Mouse (Mus musculus): ENCODE data around the gene Olfr1315-ps1. TPM values are rescaled to one million over a fixed set of nuclear protein-coding genes. Genes with fewer than 3 reads are reported as not detected.

Olfr1315-ps1 gene
- not detected in 2 replicates for polyA plus RNA-seq (2012; ENCODE audit: insufficient read depth, low replicate concordance)

GRCm38 (mm10) chr2:112115340-112115739 lies at the start of gene Olfr1315-ps1:
Gene Olfr1315-ps1 (minus strand): TSS chr2:112115440.
- H3K4me3 ChIP-seq (replicated peaks): no peak within 1 kb of the TSS
- H3K9me3 ChIP-seq: no peaks in the 10 kb centered on the region
- TF ChIP-seq FLI1 (IDR thresholded peaks at IDR 0.05; ENCODE audit: low read length) (no peak), GATA1 (IDR thresholded peaks at IDR 0.05; ENCODE audit: borderline replicate concordance, low read length) (no peak)
- H3K4me1 ChIP-seq: no peaks in the 10 kb centered on the region
- no peaks in the 10 kb centered on the region for H3K27me3 ChIP-seq (replicated peaks)
- H3K36me3 ChIP-seq (replicated peaks; ENCODE audit: low read length): no peaks in the 10 kb centered on the region

DNA sequence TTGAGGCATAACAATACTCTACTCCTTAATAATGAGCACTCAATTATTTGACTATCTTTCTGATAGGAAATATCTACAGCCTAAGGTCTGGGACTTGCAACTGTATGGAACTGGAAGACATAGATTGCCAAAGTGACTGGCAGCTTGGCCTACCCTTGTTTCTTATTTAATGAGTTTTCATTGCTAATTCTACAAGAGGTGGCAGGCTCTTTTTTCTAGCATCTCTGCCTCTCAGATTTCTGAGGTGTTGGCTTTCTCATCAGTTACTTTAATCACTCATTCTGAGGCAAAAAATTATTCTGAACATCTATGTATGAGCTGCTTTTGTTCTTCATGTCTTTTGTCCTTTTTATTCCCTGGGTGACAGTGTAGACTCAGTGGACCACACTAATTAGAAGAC lies 38.7 kb upstream of the Olfr1315-ps1 start, which contains the start of gene Olfr1318:
TSS of gene Olfr1318 (plus strand) at position 301 of the 400 bp plus-strand sequence.
- H3K27me3 ChIP-seq (replicated peaks): no peaks in the 10 kb centered on the region
- TF ChIP-seq GATA1 (IDR thresholded peaks at IDR 0.05; ENCODE audit: borderline replicate concordance, low read length): no peak
- no peak for TF ChIP-seq FLI1 (IDR thresholded peaks at IDR 0.05; ENCODE audit: low read length)

GRCm38 (mm10) chr2:112140029-112140428 lies 24.8 kb upstream of the Olfr1315-ps1 start, which contains the start of gene Olfr1317:
Gene Olfr1317 (plus strand): TSS chr2:112140329.
- TF ChIP-seq FLI1 (IDR thresholded peaks at IDR 0.05; ENCODE audit: low read length): no peak
- no peak for TF ChIP-seq GATA1 (IDR thresholded peaks at IDR 0.05; ENCODE audit: borderline replicate concordance, low read length)
- no peaks in the 10 kb centered on the region for H3K4me1 ChIP-seq
- no peaks in the 10 kb centered on the region for H3K36me3 ChIP-seq (replicated peaks; ENCODE audit: low read length)
- no peaks in the 10 kb centered on the region for H3K9me3 ChIP-seq
- no peaks in the 10 kb centered on the region for H3K27me3 ChIP-seq (replicated peaks)
- H3K4me3 ChIP-seq (replicated peaks): no peak within 1 kb of the TSS

More for the DNA sequence above, 38.7 kb upstream of the Olfr1315-ps1 start, which contains the start of gene Olfr1318:
- Histone ChIP-seq H3K4me3 (replicated peaks) (no peak within 1 kb of the TSS), H3K36me3 (replicated peaks; ENCODE audit: low read length) (no peaks in the 10 kb centered on the region), H3K4me1 (no peaks in the 10 kb centered on the region), H3K9me3 (no peaks in the 10 kb centered on the region)

GRCm38 (mm10) chr2:112134877-112135276 lies 19.6 kb upstream of the Olfr1315-ps1 start, which contains the start of gene Olfr1316:
Gene Olfr1316 (minus strand): TSS chr2:112134977.
- Histone ChIP-seq H3K4me1 (no peaks in the 10 kb centered on the region), H3K9me3 (no peaks in the 10 kb centered on the region), H3K27me3 (replicated peaks) (no peaks in the 10 kb centered on the region), H3K4me3 (replicated peaks) (no peak within 1 kb of the TSS), H3K36me3 (replicated peaks; ENCODE audit: low read length) (no peaks in the 10 kb centered on the region)
- no peak for TF ChIP-seq GATA1 (IDR thresholded peaks at IDR 0.05; ENCODE audit: borderline replicate concordance, low read length)
- TF ChIP-seq FLI1 (IDR thresholded peaks at IDR 0.05; ENCODE audit: low read length): no peak

- H3K9me3 ChIP-seq: no peaks in the 10 kb centered on the region
- no peaks in the 10 kb centered on the region for H3K36me3 ChIP-seq (replicated peaks; ENCODE audit: low read length)
- H3K27me3 ChIP-seq (replicated peaks): no peaks in the 10 kb centered on the region
- no peaks in the 10 kb centered on the region for H3K4me1 ChIP-seq
- no peak within 1 kb of the TSS for H3K4me3 ChIP-seq (replicated peaks)
- no peak for TF ChIP-seq GATA1 (IDR thresholded peaks at IDR 0.05; ENCODE audit: borderline replicate concordance, low read length)
- no peak for TF ChIP-seq FLI1 (IDR thresholded peaks at IDR 0.05; ENCODE audit: low read length)
Observed at GRCm38 (mm10) chr2:112096681-112097080, 18.6 kb downstream of the Olfr1315-ps1 start, which contains the start of gene Olfr1314. Gene Olfr1314 (minus strand): TSS chr2:112096781.

DNA sequence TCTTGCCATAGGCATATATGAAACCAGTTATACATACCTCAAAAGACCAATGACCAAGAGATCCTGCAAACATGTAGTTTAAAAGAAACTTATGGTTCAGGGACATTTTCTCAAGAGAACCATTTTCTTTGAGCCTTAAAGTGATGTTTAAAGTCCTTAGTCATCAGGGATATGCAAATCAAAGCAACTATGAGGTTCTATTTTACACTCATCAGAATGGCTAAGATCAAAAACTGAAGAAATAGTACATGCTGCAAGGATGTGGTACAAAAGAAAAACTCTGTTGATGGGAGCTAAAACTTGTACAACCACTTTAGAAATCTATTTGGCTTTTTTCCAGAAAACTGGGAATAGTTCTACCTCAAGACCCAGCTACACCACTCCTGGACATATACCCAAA lies 37.5 kb downstream of the Olfr1315-ps1 start, which contains the start of gene Olfr1313:
TSS of gene Olfr1313 (minus strand) at position 101 of the 400 bp plus-strand sequence.
- TF ChIP-seq FLI1 (IDR thresholded peaks at IDR 0.05; ENCODE audit: low read length): no peak
- TF ChIP-seq GATA1 (IDR thresholded peaks at IDR 0.05; ENCODE audit: borderline replicate concordance, low read length): no peak
- Histone ChIP-seq H3K4me1 (no peaks in the 10 kb centered on the region), H3K9me3 (no peaks in the 10 kb centered on the region), H3K27me3 (replicated peaks) (no peaks in the 10 kb centered on the region), H3K4me3 (replicated peaks) (no peak within 1 kb of the TSS), H3K36me3 (replicated peaks; ENCODE audit: low read length) (no peaks in the 10 kb centered on the region)

Other genes with a start within 250 kb of the Olfr1315-ps1 start
- not detected in 2 replicates for gene Olfr1305, start 238.3 kb downstream of the Olfr1315-ps1 start, polyA plus RNA-seq (2012; ENCODE audit: insufficient read depth, low replicate concordance)
- gene Olfr1306, start 199.2 kb downstream of the Olfr1315-ps1 start, polyA plus RNA-seq (2012; ENCODE audit: insufficient read depth, low replicate concordance): not detected in 2 replicates
- 0.14 TPM in 1 of 2 replicates, not detected in the other for gene Olfr1307, start 166.0 kb downstream of the Olfr1315-ps1 start, polyA plus RNA-seq (2012; ENCODE audit: insufficient read depth, low replicate concordance)
- not detected in 2 replicates for gene Olfr1308, start 150.5 kb downstream of the Olfr1315-ps1 start, polyA plus RNA-seq (2012; ENCODE audit: insufficient read depth, low replicate concordance)
- gene Olfr1309, start 125.2 kb downstream of the Olfr1315-ps1 start, polyA plus RNA-seq (2012; ENCODE audit: insufficient read depth, low replicate concordance): not detected in 2 replicates
- gene Olfr1310, start 102.7 kb downstream of the Olfr1315-ps1 start, polyA plus RNA-seq (2012; ENCODE audit: insufficient read depth, low replicate concordance): not detected in 2 replicates
- gene Olfr1311, start 91.0 kb downstream of the Olfr1315-ps1 start, polyA plus RNA-seq (2012; ENCODE audit: insufficient read depth, low replicate concordance): not detected in 2 replicates
- gene Olfr1312, start 65.2 kb downstream of the Olfr1315-ps1 start, polyA plus RNA-seq (2012; ENCODE audit: insufficient read depth, low replicate concordance): not detected in 2 replicates
- gene Olfr1313, start 37.6 kb downstream of the Olfr1315-ps1 start, polyA plus RNA-seq (2012; ENCODE audit: insufficient read depth, low replicate concordance): not detected in 2 replicates
- not detected in 2 replicates for gene Olfr1314, start 18.7 kb downstream of the Olfr1315-ps1 start, polyA plus RNA-seq (2012; ENCODE audit: insufficient read depth, low replicate concordance)
- gene Olfr1316, start 19.5 kb upstream of the Olfr1315-ps1 start, polyA plus RNA-seq (2012; ENCODE audit: insufficient read depth, low replicate concordance): not detected in 2 replicates
- gene Olfr1317, start 24.9 kb upstream of the Olfr1315-ps1 start, polyA plus RNA-seq (2012; ENCODE audit: insufficient read depth, low replicate concordance): not detected in 2 replicates
- not detected in 2 replicates for gene Olfr1318, start 38.8 kb upstream of the Olfr1315-ps1 start, polyA plus RNA-seq (2012; ENCODE audit: insufficient read depth, low replicate concordance)
- gene Lpcat4, start 124.0 kb upstream of the Olfr1315-ps1 start, polyA plus RNA-seq (2012; ENCODE audit: insufficient read depth, low replicate concordance): 23.4 and 31.6 TPM in 2 replicates
- gene Nutm1, start 143.9 kb upstream of the Olfr1315-ps1 start, polyA plus RNA-seq (2012; ENCODE audit: insufficient read depth, low replicate concordance): 0.88 TPM in 1 of 2 replicates, not detected in the other
- 4.9 and 25.7 TPM in 2 replicates for gene Nop10, start 146.5 kb upstream of the Olfr1315-ps1 start, polyA plus RNA-seq (2012; ENCODE audit: insufficient read depth, low replicate concordance)
- 0.71 and 2.6 TPM in 2 replicates for gene Slc12a6, start 150.4 kb upstream of the Olfr1315-ps1 start, polyA plus RNA-seq (2012; ENCODE audit: insufficient read depth, low replicate concordance)
- gene Gm21985, start 150.9 kb upstream of the Olfr1315-ps1 start, polyA plus RNA-seq (2012; ENCODE audit: insufficient read depth, low replicate concordance): not detected in 2 replicates

Data from megakaryocyte, embryonic 14.5 days (primary cell).